Mouse (Mus musculus) mouse trophoblast stem cell (cell line): ENCODE data around the gene Itga3.

ENCODE experiments used
- in situ Hi-C, 2 experiments: fragments of 300-500 bp; cut with MseI, MboI; formaldehyde crosslinking; loops; 2 replicates in 1 of 2; 3 replicates in 1 of 2; pipeline ENCODE4 v1.15.1; 2025

The Itga3 gene

GRCm38 (mm10) chr11:95096608-95097373 lies 20.2 kb upstream of the Itga3 start:
- in situ Hi-C loops, result no loop called here

GRCm38 (mm10) chr11:95095596-95095995 lies 19.0 kb upstream of the Itga3 start:
- in situ Hi-C loops, result no loop called here

- in situ Hi-C loops, result no loop called here
Observed at GRCm38 (mm10) chr11:95093077-95093476, 16.5 kb upstream of the Itga3 start.

GRCm38 (mm10) chr11:95088857-95089779 lies 12.5 kb upstream of the Itga3 start:
- in situ Hi-C loops, result no loop called here

- in situ Hi-C loops, result no loop called here
Observed at GRCm38 (mm10) chr11:95088286-95088685, 11.7 kb upstream of the Itga3 start.

GRCm38 (mm10) chr11:95087301-95088228 lies 11.0 kb upstream of the Itga3 start:
- in situ Hi-C loops, result no loop called here

- in situ Hi-C loops, result no loop called here
Observed at GRCm38 (mm10) chr11:95086229-95086628, 9.6 kb upstream of the Itga3 start.

GRCm38 (mm10) chr11:95085710-95086109 lies 9.1 kb upstream of the Itga3 start:
- in situ Hi-C loops, result no loop called here

GRCm38 (mm10) chr11:95084811-95085382 lies 8.3 kb upstream of the Itga3 start:
- in situ Hi-C loops, result no loop called here

GRCm38 (mm10) chr11:95084175-95084574 lies 7.6 kb upstream of the Itga3 start:
- in situ Hi-C loops, result no loop called here

GRCm38 (mm10) chr11:95082896-95083295 lies 6.3 kb upstream of the Itga3 start:
- in situ Hi-C loops, result no loop called here

GRCm38 (mm10) chr11:95080783-95081182 lies 4.2 kb upstream of the Itga3 start:
- in situ Hi-C loops, result no loop called here

GRCm38 (mm10) chr11:95079256-95079875 lies 2.8 kb upstream of the Itga3 start:
- in situ Hi-C loops, result no loop called here

- in situ Hi-C loops, result no loop called here
Observed at GRCm38 (mm10) chr11:95077956-95078355, 1.4 kb upstream of the Itga3 start.

GRCm38 (mm10) chr11:95076041-95076535 lies 513 bp downstream of the Itga3 start:
- in situ Hi-C loops, result no loop called here

- in situ Hi-C loops, result no loop called here
Observed at GRCm38 (mm10) chr11:95075197-95076040, 1.2 kb downstream of the Itga3 start.

- in situ Hi-C loops, result no loop called here
Observed at GRCm38 (mm10) chr11:95074694-95075093, 1.9 kb downstream of the Itga3 start.

GRCm38 (mm10) chr11:95073835-95074234 lies 2.8 kb downstream of the Itga3 start:
- in situ Hi-C loops, result no loop called here

- in situ Hi-C loops, result no loop called here
Observed at GRCm38 (mm10) chr11:95072804-95073203, 3.8 kb downstream of the Itga3 start.

- in situ Hi-C loops, result no loop called here
Observed at GRCm38 (mm10) chr11:95072136-95072535, 4.5 kb downstream of the Itga3 start.
